In the genomic region with DNA sequence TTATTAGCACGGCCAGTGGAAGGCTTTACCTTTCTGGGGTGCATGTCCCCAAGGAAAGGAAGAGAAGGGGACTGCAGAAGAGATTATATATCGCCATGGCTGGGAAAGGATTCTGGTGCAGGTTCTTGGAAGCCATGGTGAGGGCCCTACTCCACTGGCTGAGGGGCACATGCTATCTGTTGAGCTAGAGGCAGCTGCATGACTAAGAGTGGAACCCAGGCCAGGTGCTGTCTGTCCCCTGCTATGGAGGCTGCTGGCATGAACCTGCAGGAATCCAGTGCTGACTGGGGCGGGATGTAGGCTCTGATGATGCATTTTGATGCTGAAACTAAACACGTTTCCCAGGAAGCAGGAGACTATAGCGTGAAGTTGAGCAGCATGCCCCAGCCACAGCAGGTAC, we compare ENCODE assay signal across 11 mouse cellular contexts.
DNase-seq lines count a peak whose midpoint lies in the region; ATAC-seq and TF ChIP-seq lines count a peak whose summit lies in the region.
"Had no signal": no experiment of that assay in that cellular context is flagged by ENCODE, and none has a peak within 500 bp of the region (broad histone marks: within the 10 kb centered on the region; RNA-seq: fewer than 3 reads in every experiment).

No protein-coding gene starts in this region.

- H3K9me3 ChIP-seq in forebrain, embryonic 10.5 days: peaks cover 3% of the 10 kb centered on the region; the same call in 1 of the 2 replicates
- H3K9me3 ChIP-seq in forebrain, embryonic 12.5 days: no peaks in the 10 kb centered on the region
- no peaks in the 10 kb centered on the region for H3K9me3 ChIP-seq in embryonic facial prominence, embryonic 10.5 days
- H3K9me3 ChIP-seq in limb, embryonic 13.5 days: no peaks in the 10 kb centered on the region

- no peak overlapping the region for H3K4me2 ChIP-seq in forebrain, embryonic 12.5 days
- H3K4me2 ChIP-seq in limb, embryonic 13.5 days (replicated peaks): peak overlapping the region; percentile 34

- H3K4me3 ChIP-seq in forebrain, embryonic 10.5 days: no peak overlapping the region
- no peak overlapping the region for H3K4me3 ChIP-seq in forebrain, embryonic 12.5 days (replicated peaks)
- H3K4me3 ChIP-seq in kidney, adult 2 months (ENCODE audit: insufficient read depth, low read depth, low read length): no peak overlapping the region
- no peak overlapping the region for H3K4me3 ChIP-seq in embryonic facial prominence, embryonic 10.5 days
- H3K4me3 ChIP-seq in limb, embryonic 13.5 days: no peak overlapping the region

- H3K27me3 ChIP-seq in forebrain, embryonic 10.5 days (ENCODE audit: poor library complexity, severe bottlenecking): no peaks in the 10 kb centered on the region
- no peaks in the 10 kb centered on the region for H3K27me3 ChIP-seq in forebrain, embryonic 12.5 days
- H3K27me3 ChIP-seq in kidney, adult 2 months (replicated peaks; ENCODE audit: control insufficient read depth, insufficient read depth, low read length): no peaks in the 10 kb centered on the region
- H3K27me3 ChIP-seq in embryonic facial prominence, embryonic 10.5 days (replicated peaks; ENCODE audit: low read depth, poor library complexity, severe bottlenecking): no peaks in the 10 kb centered on the region
- H3K27me3 ChIP-seq in limb, embryonic 13.5 days: no peaks in the 10 kb centered on the region

- DNase-seq in forebrain, embryonic 10.5 days (ENCODE audit: extremely low spot score, low spot score): no peak
- no peak for DNase-seq in kidney, adult 2 months
- DNase-seq in kidney, adult 9 months: no peak
- no peak for DNase-seq in embryonic facial prominence, embryonic 10.5 days (ENCODE audit: low spot score)
- no peak for DNase-seq in gastrocnemius, adult 8-10 months (ENCODE audit: low spot score in 2 of 2)
- DNase-seq in layer of hippocampus, adult 9-10 months (ENCODE audit: low spot score): no peak
- DNase-seq: adrenal gland, adult 8-10 months; cerebellum, adult 11 months; gastrocnemius, postnatal 36 days had no signal

- TF ChIP-seq POLR2A in kidney, adult 2 months (IDR thresholded peaks at IDR 0.05; ENCODE audit: low read depth, low read length): no peak

- 79% methylated on average over 5 of the region's 5 CpGs for WGBS in forebrain, embryonic 10.5 days
- WGBS in forebrain, embryonic 12.5 days: 75% methylated on average over 5 of the region's 5 CpGs
- 74% methylated on average over 5 of the region's 5 CpGs for WGBS in kidney, adult 2 months
- 79% methylated on average over 5 of the region's 5 CpGs for WGBS in embryonic facial prominence, embryonic 10.5 days
- WGBS in limb, embryonic 13.5 days: 73% methylated on average over 5 of the region's 5 CpGs

- H3K27ac ChIP-seq in forebrain, embryonic 10.5 days: peak overlapping the region; percentile 51
- H3K27ac ChIP-seq in forebrain, embryonic 12.5 days: no peak overlapping the region
- H3K27ac ChIP-seq in kidney, adult 2 months (ENCODE audit: insufficient read depth, low read depth, low read length): 0 out of 2 replicates have a peak overlapping the region, but pooled peaks have one; percentile 18
- peak overlapping the region; percentile 79 for H3K27ac ChIP-seq in embryonic facial prominence, embryonic 10.5 days (replicated peaks)
- H3K27ac ChIP-seq in limb, embryonic 13.5 days: peak overlapping the region; percentile 88

- H3K36me3 ChIP-seq in forebrain, embryonic 10.5 days (replicated peaks): no peaks in the 10 kb centered on the region
- no peaks in the 10 kb centered on the region for H3K36me3 ChIP-seq in forebrain, embryonic 12.5 days (replicated peaks)
- H3K36me3 ChIP-seq in kidney, adult 2 months (ENCODE audit: control insufficient read depth, insufficient read depth, low read length): no peaks in the 10 kb centered on the region
- H3K36me3 ChIP-seq in embryonic facial prominence, embryonic 10.5 days (replicated peaks): no peaks in the 10 kb centered on the region
- no peaks in the 10 kb centered on the region for H3K36me3 ChIP-seq in limb, embryonic 13.5 days

- no peak overlapping the region for H3K9ac ChIP-seq in forebrain, embryonic 12.5 days
- peak overlapping the region; percentile 51; the same call in 1 of the 2 replicates for H3K9ac ChIP-seq in limb, embryonic 13.5 days

- TF ChIP-seq CTCF in kidney, adult 2 months (conservative IDR thresholded peaks at IDR 0.05; ENCODE audit: insufficient read depth, insufficient read length, low read depth, low read length): no peak

- no peak for ATAC-seq in forebrain, embryonic 12.5 days (ENCODE audit: low FRiP score)
- ATAC-seq in limb, embryonic 13.5 days (ENCODE audit: low FRiP score, low read depth): no peak

- H3K4me1 ChIP-seq in forebrain, embryonic 10.5 days: peaks cover 22% of the 10 kb centered on the region
- H3K4me1 ChIP-seq in forebrain, embryonic 12.5 days: peaks cover 16% of the 10 kb centered on the region
- 0 out of 2 replicates have a peak, but pooled peaks cover 2% of the 10 kb centered on the region for H3K4me1 ChIP-seq in kidney, adult 2 months (ENCODE audit: control insufficient read depth, insufficient read depth, low read length)
- H3K4me1 ChIP-seq in embryonic facial prominence, embryonic 10.5 days: peaks cover 26% of the 10 kb centered on the region
- peaks cover 27% of the 10 kb centered on the region for H3K4me1 ChIP-seq in limb, embryonic 13.5 days
